Mouse (Mus musculus): ENCODE measurements around the gene Eif4b.

DNA sequence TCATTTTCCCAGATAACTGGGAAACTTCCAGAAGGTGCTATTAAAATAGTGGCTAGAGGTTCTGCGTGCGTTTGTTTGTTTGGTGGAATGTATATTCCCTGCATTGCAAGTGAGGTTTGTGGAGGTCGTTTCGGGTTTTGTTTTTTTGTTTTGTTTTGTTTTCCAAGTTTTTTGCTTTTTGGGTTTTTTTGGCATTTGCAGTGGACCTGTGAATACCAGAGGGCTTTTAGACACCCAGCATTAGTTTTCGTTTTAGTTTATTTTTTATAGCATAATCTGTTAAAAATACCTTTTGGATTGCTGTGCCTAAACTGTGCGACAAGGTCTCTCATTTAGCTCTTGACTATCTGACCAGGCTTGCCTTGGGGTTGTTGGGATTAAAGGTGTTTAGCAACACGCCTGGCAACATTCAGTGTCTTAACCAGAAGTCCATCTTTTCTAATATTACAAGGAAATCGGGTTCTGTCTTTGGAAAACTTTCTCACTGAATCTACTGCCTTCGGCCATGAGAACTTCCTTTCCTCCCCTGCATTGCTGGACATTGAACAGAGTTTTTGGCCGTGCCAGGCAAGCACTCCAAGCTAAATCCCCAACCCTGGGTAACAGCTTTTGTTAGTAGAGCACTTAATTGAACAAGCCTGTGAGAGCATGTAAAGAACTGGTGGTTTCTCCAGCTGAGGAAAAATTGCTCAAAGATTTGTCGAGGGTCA, 1.5 kb downstream of the Eif4b start:
- TF ChIP-seq EP300 (IDR thresholded peaks at IDR 0.05) (no peak), CTCF (IDR thresholded peaks at IDR 0.05) (no peak)

All from lung, postnatal 0 days (tissue).